Mouse (Mus musculus): ENCODE data around the gene Sema7a.

GRCm38 (mm10) chr9:57959886-57960866 lies 20.3 kb downstream of the Sema7a start:
- TF ChIP-seq CTCF (IDR thresholded peaks at IDR 0.05; ENCODE audit: extremely low read depth, insufficient read depth, insufficient read length, insufficient replicate concordance): no peak
- no peak for TF ChIP-seq POLR2A (IDR thresholded peaks at IDR 0.05; ENCODE audit: low read depth, low read length)
